Mouse (Mus musculus): ENCODE results near the gene Olfr1335. TPM values are rescaled to one million over a fixed set of nuclear protein-coding genes. Genes with fewer than 3 reads are reported as not detected.

Gene Olfr1335
- polyA plus RNA-seq (2015; fragmentation: Illumina TruSeq; extraction: RNeasy Lipid Tissue Mini Kit (QIAGEN cat#74804); ENCODE audit: insufficient read depth, low read depth, low replicate concordance), result not detected

GRCm38 (mm10) chr4:118809844-118810243 lies at the start of gene Olfr1335:
Gene Olfr1335, minus strand, starts transcription at chr4:118809944.

DNA sequence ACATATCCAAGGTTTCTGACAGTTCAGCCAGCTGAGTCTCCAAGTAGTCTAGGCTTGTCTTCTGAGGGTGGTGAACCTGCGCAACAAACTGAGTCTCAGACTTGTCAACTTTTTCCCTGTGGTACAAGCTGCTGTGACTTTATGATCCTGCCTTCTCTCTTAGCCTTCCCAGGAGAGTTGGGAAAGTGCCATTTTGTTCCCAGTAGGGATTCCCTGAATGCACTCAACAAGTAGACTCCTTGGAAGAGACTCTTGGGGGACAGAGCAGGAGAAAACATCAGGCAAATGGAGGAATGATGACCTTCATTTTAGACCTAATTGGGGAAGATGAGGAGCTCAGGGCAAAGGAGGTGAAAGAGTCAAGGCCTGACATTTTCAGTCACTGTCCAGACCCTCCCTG lies 26.4 kb upstream of the Olfr1335 start, which contains the start of gene Olfr1333:
Gene Olfr1333 (minus strand): TSS at position 101 of the 400 bp plus-strand sequence.

DNA sequence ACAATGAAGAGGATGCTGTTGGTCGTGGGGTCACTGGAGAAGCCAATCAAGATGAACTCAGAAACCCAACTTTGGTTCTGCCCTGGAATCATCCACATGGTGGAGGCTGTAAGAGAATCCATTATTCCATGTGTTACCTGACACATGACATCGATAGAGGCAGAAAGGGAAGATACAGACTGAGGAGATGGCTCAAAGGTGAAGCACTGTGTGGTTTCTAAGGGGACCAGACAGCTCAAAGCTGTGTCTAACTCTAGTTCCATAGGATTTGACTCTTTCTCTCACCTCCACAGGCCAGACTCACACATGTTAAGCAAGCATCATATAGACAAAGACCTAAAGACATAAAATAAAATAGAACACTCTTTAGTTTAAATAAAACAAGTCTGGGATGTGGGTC lies 27.3 kb downstream of the Olfr1335 start, which contains the start of gene Olfr1337:
Gene Olfr1337 (minus strand): TSS at position 101 of the 400 bp plus-strand sequence.

Other genes starting within 250 kb of the Olfr1335 start
- not detected for gene Cfap57, start 189.2 kb downstream of the Olfr1335 start, polyA plus RNA-seq (2015; fragmentation: Illumina TruSeq; extraction: RNeasy Lipid Tissue Mini Kit (QIAGEN cat#74804); ENCODE audit: insufficient read depth, low read depth, low replicate concordance)
- 8.0 TPM for gene Ebna1bp2, start 189.1 kb downstream of the Olfr1335 start, polyA plus RNA-seq (2015; fragmentation: Illumina TruSeq; extraction: RNeasy Lipid Tissue Mini Kit (QIAGEN cat#74804); ENCODE audit: insufficient read depth, low read depth, low replicate concordance)
- gene Olfr62, start 151.0 kb downstream of the Olfr1335 start, polyA plus RNA-seq (2015; fragmentation: Illumina TruSeq; extraction: RNeasy Lipid Tissue Mini Kit (QIAGEN cat#74804); ENCODE audit: insufficient read depth, low read depth, low replicate concordance), result not detected
- not detected for gene Olfr1342, start 117.2 kb downstream of the Olfr1335 start, polyA plus RNA-seq (2015; fragmentation: Illumina TruSeq; extraction: RNeasy Lipid Tissue Mini Kit (QIAGEN cat#74804); ENCODE audit: insufficient read depth, low read depth, low replicate concordance)
- gene Olfr1341, start 106.4 kb downstream of the Olfr1335 start, polyA plus RNA-seq (2015; fragmentation: Illumina TruSeq; extraction: RNeasy Lipid Tissue Mini Kit (QIAGEN cat#74804); ENCODE audit: insufficient read depth, low read depth, low replicate concordance), result not detected
- gene Olfr1340, start 89.8 kb downstream of the Olfr1335 start, polyA plus RNA-seq (2015; fragmentation: Illumina TruSeq; extraction: RNeasy Lipid Tissue Mini Kit (QIAGEN cat#74804); ENCODE audit: insufficient read depth, low read depth, low replicate concordance), result not detected
- not detected for gene Olfr1339, start 77.8 kb downstream of the Olfr1335 start, polyA plus RNA-seq (2015; fragmentation: Illumina TruSeq; extraction: RNeasy Lipid Tissue Mini Kit (QIAGEN cat#74804); ENCODE audit: insufficient read depth, low read depth, low replicate concordance)
- gene Olfr1338, start 51.2 kb downstream of the Olfr1335 start, polyA plus RNA-seq (2015; fragmentation: Illumina TruSeq; extraction: RNeasy Lipid Tissue Mini Kit (QIAGEN cat#74804); ENCODE audit: insufficient read depth, low read depth, low replicate concordance), result not detected
- gene Olfr1337, start 27.4 kb downstream of the Olfr1335 start, polyA plus RNA-seq (2015; fragmentation: Illumina TruSeq; extraction: RNeasy Lipid Tissue Mini Kit (QIAGEN cat#74804); ENCODE audit: insufficient read depth, low read depth, low replicate concordance), result not detected
- gene Olfr1333, start 26.3 kb upstream of the Olfr1335 start, polyA plus RNA-seq (2015; fragmentation: Illumina TruSeq; extraction: RNeasy Lipid Tissue Mini Kit (QIAGEN cat#74804); ENCODE audit: insufficient read depth, low read depth, low replicate concordance), result not detected
- gene Olfr1331, start 54.7 kb upstream of the Olfr1335 start, polyA plus RNA-seq (2015; fragmentation: Illumina TruSeq; extraction: RNeasy Lipid Tissue Mini Kit (QIAGEN cat#74804); ENCODE audit: insufficient read depth, low read depth, low replicate concordance), result not detected
- not detected for gene Olfr1330, start 78.7 kb upstream of the Olfr1335 start, polyA plus RNA-seq (2015; fragmentation: Illumina TruSeq; extraction: RNeasy Lipid Tissue Mini Kit (QIAGEN cat#74804); ENCODE audit: insufficient read depth, low read depth, low replicate concordance)
- gene Olfr1329, start 107.5 kb upstream of the Olfr1335 start, polyA plus RNA-seq (2015; fragmentation: Illumina TruSeq; extraction: RNeasy Lipid Tissue Mini Kit (QIAGEN cat#74804); ENCODE audit: insufficient read depth, low read depth, low replicate concordance), result not detected
- gene Olfr1328, start 128.7 kb upstream of the Olfr1335 start, polyA plus RNA-seq (2015; fragmentation: Illumina TruSeq; extraction: RNeasy Lipid Tissue Mini Kit (QIAGEN cat#74804); ENCODE audit: insufficient read depth, low read depth, low replicate concordance), result not detected
- not detected for gene Lao1, start 151.6 kb upstream of the Olfr1335 start, polyA plus RNA-seq (2015; fragmentation: Illumina TruSeq; extraction: RNeasy Lipid Tissue Mini Kit (QIAGEN cat#74804); ENCODE audit: insufficient read depth, low read depth, low replicate concordance)